Mouse (Mus musculus) forebrain, embryonic 16.5 days (tissue): ENCODE measurements around the gene Mrpl34. TPM values are rescaled to one million over a fixed set of nuclear protein-coding genes. Genes with fewer than 3 reads are reported as not detected.

Experiments
- ATAC-seq: fragments of 200-750 bp; cut with Nextera tagmentation; 2 replicates; pipeline ENCODE4 v1.8.0; 2017; ENCODE audit warnings: mild to moderate bottlenecking, moderate library complexity
- H3K27ac ChIP-seq: fragments of 300-500 bp; sonication (generic); 2 replicates; pipeline ENCODE4 v1.5.1; 2014; ENCODE audit warnings: low read length, control low read depth
- H3K27me3 ChIP-seq: fragments of 300-500 bp; sonication (generic); replicated peaks from 2 replicates; pipeline ENCODE4 v1.6.1; 2014; ENCODE audit warnings: low read length; ENCODE audit not compliant: control insufficient read depth, insufficient read depth
- H3K36me3 ChIP-seq: fragments of 300-500 bp; sonication (generic); 2 replicates; pipeline ENCODE4 v1.6.1; 2014; ENCODE audit not compliant: control insufficient read depth, insufficient read depth
- H3K4me1 ChIP-seq: fragments of 300-500 bp; sonication (generic); replicated peaks from 2 replicates; pipeline ENCODE4 v1.6.1; 2014; ENCODE audit warnings: low read length; ENCODE audit not compliant: control insufficient read depth, insufficient read depth
- H3K4me2 ChIP-seq: fragments of 300-500 bp; sonication (generic); 2 replicates; pipeline ENCODE4 v1.6.1; 2014; ENCODE audit warnings: mild to moderate bottlenecking, low read length, control low read depth
- H3K4me3 ChIP-seq: fragments of 300-500 bp; sonication (generic); replicated peaks from 2 replicates; pipeline ENCODE4 v1.5.1; 2014; ENCODE audit warnings: mild to moderate bottlenecking, low read length, control low read depth
- H3K9ac ChIP-seq: fragments of 300-500 bp; sonication (generic); replicated peaks from 2 replicates; pipeline ENCODE4 v1.6.1; 2014; ENCODE audit warnings: low read depth, low read length, control low read depth
- H3K9me3 ChIP-seq: fragments of 300-500 bp; sonication (generic); 2 replicates; pipeline ENCODE4 v1.6.1; 2016; ENCODE audit warnings: low read length; ENCODE audit not compliant: control insufficient read depth
- WGBS: fragments of 180-500 bp; shearing (Covaris S2); extraction: QIAGEN DNeasy Blood & Tissue Kit; methylation state at CpG from one replicate; pipeline ENCODE4 v1.1.7; 2014; 5-methylcytosine and 5-hydroxymethylcytosine counted together
- polyA plus RNA-seq: library from polyadenylated mRNA; unstranded; fragments of >200 nt; fragmentation: Nextera tagmentation; extraction: Ambion mirVana; gene quantifications from 2 replicates; pipeline ENCODE4 v1.2.1, GENCODE M21; 2015

The Mrpl34 gene
- polyA plus RNA-seq, 1 experiment from 2014 or later = 178 TPM

DNA sequence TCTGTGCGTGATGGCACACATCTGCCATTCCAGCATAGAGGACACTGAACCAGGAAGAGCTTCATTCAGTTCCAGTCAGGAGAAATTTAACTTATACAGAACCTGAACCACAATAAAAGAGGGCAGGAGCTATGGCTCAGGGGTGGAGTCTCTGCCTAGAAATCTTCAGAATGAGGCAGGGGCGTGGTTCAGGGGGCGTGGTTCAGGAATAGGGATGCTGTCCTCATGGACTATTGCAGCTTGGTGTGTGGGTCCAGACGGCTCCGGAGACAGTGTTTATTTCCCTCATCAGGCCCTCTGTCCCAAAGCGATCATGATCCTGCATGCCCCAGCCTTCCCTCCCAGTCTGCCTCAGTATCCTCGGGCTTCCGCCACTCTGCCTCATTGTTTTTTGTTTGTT, 10.1 kb upstream of the Mrpl34 start:
- 89% methylated on average over 8 of the region's 8 CpGs for WGBS
- peaks cover 8% of the 10 kb centered on the region for H3K36me3 ChIP-seq
- no peak overlapping the region for H3K27ac ChIP-seq
- no peak for ATAC-seq
- no peak overlapping the region for H3K4me2 ChIP-seq
- no peaks in the 10 kb centered on the region for H3K4me1 ChIP-seq
- no peaks in the 10 kb centered on the region for H3K9me3 ChIP-seq
- no peak overlapping the region for H3K9ac ChIP-seq
- H3K27me3 ChIP-seq = no peaks in the 10 kb centered on the region
- no peak overlapping the region for H3K4me3 ChIP-seq

DNA sequence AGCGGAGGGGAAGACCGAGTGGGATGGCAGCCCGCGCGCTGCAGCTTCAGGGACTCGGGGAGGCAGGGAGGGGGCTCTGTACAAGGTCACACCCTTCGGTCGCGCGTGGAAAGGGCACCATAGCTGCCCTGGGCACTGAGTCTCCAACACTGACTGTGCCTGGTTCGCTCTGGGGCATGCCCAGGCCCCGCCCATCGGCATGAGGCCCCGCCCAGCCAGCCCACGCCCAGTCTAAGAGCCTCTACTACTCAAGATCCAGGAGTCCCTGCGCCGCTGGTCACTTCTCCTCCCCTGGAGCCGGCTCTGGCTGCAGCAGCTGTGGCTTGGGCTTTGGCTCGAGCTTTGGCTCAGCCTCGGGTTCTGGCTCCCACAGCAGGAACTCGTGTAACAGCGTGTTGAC, 7.9 kb upstream of the Mrpl34 start:
- Histone ChIP-seq H3K27me3 (no peaks in the 10 kb centered on the region), H3K4me3 (no peak overlapping the region), H3K4me2 (no peak overlapping the region), H3K36me3 (peaks cover 16% of the 10 kb centered on the region), H3K9me3 (no peaks in the 10 kb centered on the region), H3K9ac (no peak overlapping the region), H3K4me1 (peaks cover 14% of the 10 kb centered on the region), H3K27ac (no peak overlapping the region)
- WGBS = 49% methylated on average over 22 of the region's 22 CpGs
- ATAC-seq = no peak

DNA sequence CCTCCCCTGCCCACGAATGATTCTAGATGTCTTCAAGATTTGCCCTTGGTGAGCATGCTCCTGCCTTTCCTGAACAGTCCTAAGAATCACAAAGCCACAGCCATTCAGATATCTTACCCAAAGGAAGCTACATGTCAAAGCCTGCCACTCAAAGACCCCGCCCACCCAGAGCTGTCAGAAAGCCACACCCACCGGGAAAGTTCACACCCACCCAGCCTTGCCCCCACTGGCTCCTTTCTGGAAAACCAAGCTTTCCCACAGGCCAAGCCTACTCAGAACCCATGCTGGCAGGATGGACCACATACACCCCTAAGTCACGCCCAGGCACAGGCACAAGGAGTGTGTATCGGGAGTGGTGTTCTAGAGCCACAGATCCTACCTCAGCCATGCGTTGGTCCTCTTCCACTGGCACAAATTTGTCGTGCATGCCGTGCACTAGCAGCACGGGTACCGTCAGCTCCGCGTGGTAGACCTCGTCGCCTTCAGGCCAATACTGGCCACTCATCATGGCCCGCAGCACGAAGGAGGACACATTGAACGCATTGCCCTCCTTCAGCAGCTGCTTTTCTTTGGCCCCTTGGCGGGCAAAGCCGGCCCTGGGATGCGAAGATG, 7.0 kb upstream of the Mrpl34 start:
- no peak overlapping the region for H3K4me2 ChIP-seq
- peaks cover 16% of the 10 kb centered on the region for H3K36me3 ChIP-seq
- no peaks in the 10 kb centered on the region for H3K27me3 ChIP-seq
- H3K4me3 ChIP-seq = no peak overlapping the region
- no peak overlapping the region for H3K9ac ChIP-seq
- no peak overlapping the region for H3K27ac ChIP-seq
- H3K9me3 ChIP-seq = no peaks in the 10 kb centered on the region
- peaks cover 22% of the 10 kb centered on the region for H3K4me1 ChIP-seq
- no peak for ATAC-seq
- 89% methylated on average over 20 of the region's 20 CpGs for WGBS

GRCm38 (mm10) chr8:71460716-71461115, 4.0 kb upstream of the Mrpl34 start:
- Histone ChIP-seq H3K9ac (no peak overlapping the region), H3K4me3 (no peak overlapping the region), H3K4me2 (no peak overlapping the region), H3K4me1 (peaks cover 38% of the 10 kb centered on the region), H3K9me3 (no peaks in the 10 kb centered on the region), H3K27me3 (no peaks in the 10 kb centered on the region), H3K27ac (no peak overlapping the region), H3K36me3 (peaks cover 16% of the 10 kb centered on the region)
- no peak for ATAC-seq
- WGBS = 93% methylated on average over 6 of the region's 6 CpGs

- no peak overlapping the region for H3K4me3 ChIP-seq
- H3K4me1 ChIP-seq = peaks cover 43% of the 10 kb centered on the region
- no peak overlapping the region for H3K4me2 ChIP-seq
- H3K9ac ChIP-seq = no peak overlapping the region
- no peak for ATAC-seq
- 78% methylated on average over 47 of the region's 47 CpGs for WGBS
- no peaks in the 10 kb centered on the region for H3K9me3 ChIP-seq
- peaks cover 16% of the 10 kb centered on the region for H3K36me3 ChIP-seq
- H3K27ac ChIP-seq = no peak overlapping the region
- H3K27me3 ChIP-seq = no peaks in the 10 kb centered on the region
Observed at GRCm38 (mm10) chr8:71461152-71461840, 3.5 kb upstream of the Mrpl34 start.

DNA sequence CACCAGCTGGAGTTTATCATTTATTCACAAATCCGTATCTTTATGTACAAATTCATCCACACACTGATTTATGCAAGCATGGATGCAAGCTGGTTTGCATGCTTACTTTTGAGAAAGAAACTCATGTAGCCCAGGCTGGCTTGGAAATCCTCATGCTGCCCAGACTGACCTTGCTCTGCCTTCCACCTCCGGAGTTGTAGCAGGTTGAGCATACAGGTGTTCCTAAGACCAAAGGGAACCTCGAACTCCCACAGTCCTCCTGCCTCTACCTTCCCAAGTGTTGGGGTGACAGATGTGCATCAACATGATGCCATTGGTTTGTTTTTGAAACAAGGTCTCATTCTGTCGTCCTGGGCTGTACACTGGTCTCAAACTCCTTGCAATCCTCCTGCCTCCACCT, 2.6 kb upstream of the Mrpl34 start:
- WGBS = 69% methylated on average over 4 of the region's 4 CpGs
- ATAC-seq = no peak
- Histone ChIP-seq H3K4me2 (peak overlapping the region; percentile 82), H3K27ac (no peak overlapping the region), H3K4me1 (peaks cover 43% of the 10 kb centered on the region), H3K4me3 (peak overlapping the region; percentile 55), H3K36me3 (peaks cover 13% of the 10 kb centered on the region), H3K9ac (peak overlapping the region; percentile 76), H3K27me3 (no peaks in the 10 kb centered on the region), H3K9me3 (no peaks in the 10 kb centered on the region)

DNA sequence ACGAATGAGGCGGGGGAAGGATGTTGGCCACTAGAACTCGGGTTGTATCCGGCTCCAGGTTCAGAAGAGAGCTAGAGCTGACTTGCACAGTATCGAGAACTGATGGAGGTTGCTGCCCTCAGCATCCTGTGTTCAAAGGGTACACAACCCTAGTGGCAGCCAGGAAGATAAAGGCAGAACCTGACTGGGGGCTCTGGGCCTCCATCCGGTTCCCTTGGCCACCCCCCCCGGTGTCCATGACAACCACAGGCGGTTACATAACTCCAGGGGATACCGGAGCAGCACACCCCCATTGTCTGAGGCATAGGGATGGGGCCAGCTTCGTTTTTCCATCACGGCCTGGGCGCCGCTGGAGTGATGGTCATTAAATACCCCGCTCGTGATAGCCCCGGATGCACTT, 2.0 kb upstream of the Mrpl34 start:
- Histone ChIP-seq H3K4me1 (peaks cover 43% of the 10 kb centered on the region), H3K9ac (peak overlapping the region; percentile 76), H3K27ac (no peak overlapping the region; the same call in 1 of the 2 replicates), H3K36me3 (peaks cover 10% of the 10 kb centered on the region), H3K4me2 (peak overlapping the region; percentile 82), H3K27me3 (no peaks in the 10 kb centered on the region), H3K9me3 (no peaks in the 10 kb centered on the region), H3K4me3 (peak overlapping the region; percentile 55)
- ATAC-seq = no peak
- 2% methylated on average over 16 of the region's 16 CpGs for WGBS

DNA sequence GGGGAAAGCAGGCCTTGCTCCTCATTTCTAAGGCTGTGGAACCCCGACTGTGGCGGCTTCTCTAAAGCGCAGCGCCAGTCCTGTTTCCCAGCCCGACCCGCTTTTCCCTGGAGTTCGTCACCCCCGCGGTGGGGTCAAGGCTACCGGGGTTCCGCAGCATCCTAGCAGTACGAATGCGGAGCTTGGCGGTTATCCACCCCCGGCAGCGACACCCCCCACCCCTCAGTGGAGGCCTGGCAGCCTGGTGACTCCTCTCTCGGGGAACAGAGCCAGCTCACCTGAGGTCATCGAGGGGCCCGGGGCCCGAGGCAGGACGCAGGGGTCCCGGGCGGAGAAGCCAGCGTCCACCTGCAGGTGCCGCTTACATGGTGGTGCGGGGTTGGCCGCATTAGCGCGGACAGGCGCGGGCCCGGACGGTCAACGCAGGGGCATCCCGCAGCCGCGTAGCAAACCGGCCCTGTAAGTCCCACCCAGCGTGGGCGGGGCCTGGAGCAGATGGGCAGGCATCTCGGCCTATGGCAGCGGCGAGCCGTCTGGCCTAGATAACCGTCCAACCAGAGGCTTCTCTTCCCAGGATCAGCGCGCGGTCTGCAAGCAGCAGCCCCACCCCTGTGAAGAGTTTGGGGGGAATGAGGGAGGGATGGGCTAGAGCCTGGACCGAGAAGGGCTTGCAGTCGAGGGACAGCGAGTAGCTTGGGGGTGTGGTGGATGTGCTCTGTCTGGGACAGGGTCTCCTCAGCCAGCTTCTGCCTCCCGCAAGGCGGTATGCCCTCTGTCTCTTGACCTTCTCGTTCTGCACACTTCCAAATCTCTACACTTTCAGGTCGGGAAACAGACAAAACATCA, 1.3 kb upstream of the Mrpl34 start, which contains the start of gene Abhd8:
Abhd8 (minus strand) TSS at position 468 of the 846 bp plus-strand sequence.
- Histone ChIP-seq H3K9ac (peak within 1 kb of the TSS; percentile 76), H3K9me3 (no peaks in the 10 kb centered on the region), H3K4me2 (peak within 1 kb of the TSS; percentile 82), H3K27me3 (no peaks in the 10 kb centered on the region), H3K4me3 (peak within 1 kb of the TSS; percentile 55), H3K4me1 (peaks cover 43% of the 10 kb centered on the region), H3K27ac (peak within 1 kb of the TSS; percentile 73), H3K36me3 (peaks cover 8% of the 10 kb centered on the region; the same call in 1 of the 2 replicates)
- peak; percentile 84 for ATAC-seq
- under 1% methylated on average over 53 of the region's 55 CpGs for WGBS

- ATAC-seq = no peak
- Histone ChIP-seq H3K4me3 (peak overlapping the region; percentile 55), H3K27me3 (no peaks in the 10 kb centered on the region), H3K9me3 (no peaks in the 10 kb centered on the region), H3K27ac (no peak overlapping the region), H3K36me3 (peaks cover 6% of the 10 kb centered on the region; the same call in 1 of the 2 replicates), H3K4me2 (peak overlapping the region; percentile 82), H3K4me1 (peaks cover 53% of the 10 kb centered on the region), H3K9ac (peak overlapping the region; percentile 82)
- WGBS = 88% methylated on average over 8 of the region's 8 CpGs
Observed at GRCm38 (mm10) chr8:71465733-71466132, 974 bp downstream of the Mrpl34 start.
